In genomic region chr5:24938046-24938822, GRCm38 (mm10) we compare ENCODE assay signal across 23 mouse cellular contexts.
DNase-seq lines count a peak whose midpoint lies in the region; ATAC-seq and TF ChIP-seq lines count a peak whose summit lies in the region.
"Had no signal": no experiment of that assay in that cellular context is flagged by ENCODE, and none has a peak within 500 bp of the region (broad histone marks: within the 10 kb centered on the region; RNA-seq: fewer than 3 reads in every experiment).

No protein-coding gene starts in this region.

- no peak for ATAC-seq in hindbrain, embryonic 16.5 days
- ATAC-seq: forebrain, embryonic 16.5 days; hindbrain, postnatal 0 days; intestine, postnatal 0 days; liver, embryonic 12.5 days; Patski had no signal

- DNase-seq in gastrocnemius, adult 2 months, result peak; percentile 42
- DNase-seq in gastrocnemius, adult 8-10 months (ENCODE audit: low spot score in 2 of 2), result no peak
- DNase-seq in Muller cell, postnatal 12 days (ENCODE audit: inconsistent ontology term), result peak; percentile 16
- peak; percentile 50 to 67 for DNase-seq in cerebellum, adult 2 months
- peak; percentile 28 to 54 for DNase-seq in cerebellum, postnatal 36 days
- no peak for DNase-seq in adrenal gland, postnatal 14 days
- no peak for DNase-seq in thymus, postnatal 4 days
- DNase-seq: adrenal gland, postnatal 25 days; B cell, adult 2 months; embryo, embryonic 11 days; right cerebral cortex, adult 18-20 months had no signal

- intact Hi-C loops in gastrocnemius, adult 2 months (cut with DNase I), result no loop called here

- H3K4me3 ChIP-seq in gastrocnemius, adult 2 months, result peak overlapping the region; percentile 21; the same call in 1 of the 2 replicates
- H3K4me3 ChIP-seq in cerebellum, adult 2 months (replicated peaks; ENCODE audit: insufficient read depth, low read depth, low read length), result no peak overlapping the region
- no peak overlapping the region for H3K4me3 ChIP-seq in hindbrain, embryonic 16.5 days (ENCODE audit: low read length)
- H3K4me3 ChIP-seq: heart, embryonic 15.5 days; kidney, embryonic 15.5 days; limb, embryonic 12.5 days; liver, embryonic 12.5 days; lung, embryonic 15.5 days; neural tube, embryonic 13.5 days had no signal

- no peak for TF ChIP-seq CTCF in gastrocnemius, adult 2 months (IDR thresholded peaks at IDR 0.05)
- TF ChIP-seq CTCF in cerebellum, adult 2 months (IDR thresholded peaks at IDR 0.05; ENCODE audit: borderline replicate concordance, insufficient read depth, low read depth, low read length), result peak; percentile 15; the same call in 1 of the 2 replicates

- H3K36me3 ChIP-seq in hindbrain, embryonic 16.5 days (ENCODE audit: control insufficient read depth, insufficient read depth, low read length), result no peaks in the 10 kb centered on the region
- H3K36me3 ChIP-seq: kidney, embryonic 15.5 days; limb, embryonic 12.5 days; liver, embryonic 12.5 days; lung, embryonic 15.5 days; neural tube, embryonic 13.5 days had no signal

- H3K9ac ChIP-seq in hindbrain, embryonic 16.5 days (ENCODE audit: low read depth, low read length), result no peak overlapping the region
- H3K9ac ChIP-seq: heart, embryonic 15.5 days; kidney, embryonic 15.5 days; limb, embryonic 12.5 days; liver, embryonic 12.5 days; lung, embryonic 15.5 days; neural tube, embryonic 13.5 days had no signal

- peak overlapping the region; percentile 61 for H3K27ac ChIP-seq in gastrocnemius, adult 2 months
- H3K27ac ChIP-seq in cerebellum, adult 2 months (ENCODE audit: insufficient read depth, low read length), result no peak overlapping the region
- no peak overlapping the region for H3K27ac ChIP-seq in hindbrain, embryonic 16.5 days (ENCODE audit: low read depth, low read length)
- H3K27ac ChIP-seq: heart, embryonic 15.5 days; hindbrain, postnatal 0 days; kidney, embryonic 15.5 days; limb, embryonic 12.5 days; liver, embryonic 12.5 days; lung, embryonic 15.5 days; neural tube, embryonic 13.5 days had no signal

- TF ChIP-seq POLR2A in cerebellum, adult 2 months (IDR thresholded peaks at IDR 0.05; ENCODE audit: borderline replicate concordance, insufficient read depth, low read length), result no peak

- 47% methylated on average over 5 of the region's 5 CpGs for WGBS in cerebellum, adult 2 months
- WGBS in hindbrain, embryonic 16.5 days, result 86% methylated on average over 5 of the region's 5 CpGs

- H3K4me1 ChIP-seq in cerebellum, adult 2 months (ENCODE audit: control insufficient read depth, insufficient read depth, low read length), result peaks cover 9% of the 10 kb centered on the region
- no peaks in the 10 kb centered on the region for H3K4me1 ChIP-seq in hindbrain, embryonic 16.5 days (ENCODE audit: control insufficient read depth, insufficient read depth, low read depth, low read length)
- H3K4me1 ChIP-seq: limb, embryonic 12.5 days; lung, embryonic 15.5 days; neural tube, embryonic 13.5 days had no signal

- no peaks in the 10 kb centered on the region for H3K27me3 ChIP-seq in cerebellum, adult 2 months (ENCODE audit: control insufficient read depth, insufficient read depth, low read length)
- no peaks in the 10 kb centered on the region for H3K27me3 ChIP-seq in hindbrain, embryonic 16.5 days (replicated peaks; ENCODE audit: control insufficient read depth, insufficient read depth, low read length)
- H3K27me3 ChIP-seq: heart, embryonic 15.5 days; kidney, embryonic 15.5 days; limb, embryonic 12.5 days; lung, embryonic 15.5 days; neural tube, embryonic 13.5 days; Patski had no signal

- no peak overlapping the region for H3K4me2 ChIP-seq in hindbrain, embryonic 16.5 days (ENCODE audit: low read length)
- H3K4me2 ChIP-seq: heart, embryonic 15.5 days; kidney, embryonic 15.5 days; limb, embryonic 12.5 days; liver, embryonic 12.5 days; lung, embryonic 15.5 days; midbrain, embryonic 11.5 days; neural tube, embryonic 13.5 days had no signal

- no peaks in the 10 kb centered on the region for H3K9me3 ChIP-seq in hindbrain, embryonic 16.5 days (ENCODE audit: control insufficient read depth, low read length)
- H3K9me3 ChIP-seq: heart, embryonic 15.5 days; kidney, embryonic 15.5 days; lung, embryonic 15.5 days; neural tube, embryonic 13.5 days had no signal

Comparison
In these comparisons a context has a peak if more than half of its experiments do, and no peak if none do; other contexts are left out.
1. DNase-seq: peak in gastrocnemius, adult 2 months (single experiment), Muller cell, postnatal 12 days (single experiment), cerebellum, adult 2 months (2 of 2) and cerebellum, postnatal 36 days (2 of 2); none in gastrocnemius, adult 8-10 months (0 of 2), adrenal gland, postnatal 14 days (single experiment) and thymus, postnatal 4 days (single experiment).